Mouse (Mus musculus) lung, postnatal 0 days (tissue): ENCODE measurements around the gene Ccdc60.

Experiments
- CTCF ChIP-seq: IDR thresholded peaks from 2 replicates; pipeline ENCODE4 v1.5.1; 2016; ENCODE audit warnings: antibody characterized with exemption, mild to moderate bottlenecking
- EP300 ChIP-seq: IDR thresholded peaks from 2 replicates; pipeline ENCODE4 v1.6.1; 2016; ENCODE audit warnings: antibody characterized with exemption, mild to moderate bottlenecking, control low read depth

DNA sequence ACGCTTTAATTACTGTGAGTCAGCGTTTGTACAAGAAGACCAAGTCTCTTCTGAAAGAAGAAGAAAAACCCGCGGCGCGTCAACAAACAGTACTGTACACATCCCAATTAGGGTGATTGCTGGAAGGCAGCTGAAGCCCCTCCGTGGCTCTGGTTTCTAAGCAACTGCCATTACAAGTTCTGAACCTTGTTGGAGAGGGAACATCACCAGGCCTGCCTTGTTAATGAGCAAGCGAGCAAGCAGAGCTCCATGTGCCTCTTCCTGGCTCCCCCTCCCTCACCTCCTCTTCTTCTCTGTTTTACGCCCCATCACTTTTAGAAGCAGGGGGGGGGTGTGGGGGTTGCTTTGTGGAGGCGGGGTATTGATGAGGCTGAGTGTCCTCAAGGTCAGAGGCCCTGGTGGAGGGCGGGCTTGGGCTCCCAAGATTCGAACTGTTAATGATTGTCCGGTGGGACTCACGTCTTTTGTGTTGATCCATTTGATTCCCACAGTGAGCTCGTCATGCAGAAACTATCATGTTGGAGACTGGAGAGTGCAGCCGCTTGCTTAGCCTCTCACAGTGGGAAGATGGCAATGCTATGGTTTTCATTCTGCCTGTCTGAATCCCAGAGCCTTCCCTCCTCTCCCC lies 79.9 kb downstream of the Ccdc60 start:
- TF ChIP-seq CTCF (no peak), EP300 (no peak)
